Mouse (Mus musculus): Measurements from ENCODE around the gene Olfr521. TPM values are rescaled to one million over a fixed set of nuclear protein-coding genes. Genes with fewer than 3 reads are reported as not detected.
"Not testable (repeated sequence)": the region's sequence is repeated elsewhere in the genome, so short reads cannot be mapped to it uniquely, and the experiment has no call there.

The Olfr521 gene
- polyA plus RNA-seq, 1 experiment from 2014 or later: not detected

- no peak overlapping the region for H3K9ac ChIP-seq
These were observed 25.3 kb downstream of the Olfr521 start for GRCm38 (mm10) chr7:99788563-99788962.

DNA sequence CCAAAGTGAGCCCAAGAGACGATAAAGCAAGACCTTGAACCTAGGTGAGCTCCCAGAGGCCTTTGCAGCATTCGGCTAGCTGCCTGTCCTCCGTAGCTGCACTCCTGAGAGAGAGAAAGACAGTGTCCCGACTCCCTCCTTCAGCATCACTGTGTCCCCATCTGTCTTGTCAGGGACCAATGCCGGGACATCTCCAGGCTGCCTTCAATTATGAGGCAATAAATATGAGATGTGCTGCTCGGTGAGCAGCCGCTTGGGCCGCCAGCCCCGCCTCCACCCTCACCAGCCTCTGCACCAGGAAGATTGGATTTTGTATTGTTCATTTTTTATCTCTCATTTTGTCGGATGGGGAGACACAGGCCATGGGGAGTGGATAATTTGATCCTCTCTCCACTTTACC, 27.5 kb downstream of the Olfr521 start:
- H3K9ac ChIP-seq: no peak overlapping the region
- H3K4me2 ChIP-seq: no peak overlapping the region
- H3K9me3 ChIP-seq (replicated peaks): no peaks in the 10 kb centered on the region
- DNase-seq (no peak), ATAC-seq (ENCODE audit: low read depth) (no peak)
- 70% methylated on average over 10 of the region's 10 CpGs for WGBS (ENCODE audit: insufficient replicate concordance)
- peaks cover 7% of the 10 kb centered on the region for H3K4me1 ChIP-seq (replicated peaks)
- H3K27ac ChIP-seq: no peak overlapping the region
- H3K4me3 ChIP-seq (replicated peaks): no peak overlapping the region
- no peaks in the 10 kb centered on the region for H3K36me3 ChIP-seq
- H3K27me3 ChIP-seq: peaks cover 8% of the 10 kb centered on the region

More at GRCm38 (mm10) chr7:99788563-99788962, 25.3 kb downstream of the Olfr521 start:
- WGBS (ENCODE audit: insufficient replicate concordance): 58% methylated on average over 5 of the region's 5 CpGs
- Histone ChIP-seq H3K4me2 (no peak overlapping the region), H3K27me3 (no peaks in the 10 kb centered on the region), H3K4me3 (replicated peaks) (no peak overlapping the region), H3K9me3 (replicated peaks) (no peaks in the 10 kb centered on the region), H3K27ac (no peak overlapping the region), H3K36me3 (no peaks in the 10 kb centered on the region), H3K4me1 (replicated peaks) (no peaks in the 10 kb centered on the region)
- no peak for ATAC-seq (ENCODE audit: low read depth)
- DNase-seq: no peak

GRCm38 (mm10) chr7:99794096-99794495, 30.8 kb downstream of the Olfr521 start:
- Histone ChIP-seq H3K27me3 (peaks cover 28% of the 10 kb centered on the region), H3K9ac (no peak overlapping the region), H3K9me3 (replicated peaks) (no peaks in the 10 kb centered on the region), H3K36me3 (no peaks in the 10 kb centered on the region), H3K4me3 (replicated peaks) (no peak overlapping the region), H3K4me2 (no peak overlapping the region), H3K27ac (no peak overlapping the region), H3K4me1 (replicated peaks) (peaks cover 18% of the 10 kb centered on the region)
- WGBS (ENCODE audit: insufficient replicate concordance): 54% methylated on average over 2 of the region's 2 CpGs
- ATAC-seq (ENCODE audit: low read depth) (no peak), DNase-seq (no peak)

DNA sequence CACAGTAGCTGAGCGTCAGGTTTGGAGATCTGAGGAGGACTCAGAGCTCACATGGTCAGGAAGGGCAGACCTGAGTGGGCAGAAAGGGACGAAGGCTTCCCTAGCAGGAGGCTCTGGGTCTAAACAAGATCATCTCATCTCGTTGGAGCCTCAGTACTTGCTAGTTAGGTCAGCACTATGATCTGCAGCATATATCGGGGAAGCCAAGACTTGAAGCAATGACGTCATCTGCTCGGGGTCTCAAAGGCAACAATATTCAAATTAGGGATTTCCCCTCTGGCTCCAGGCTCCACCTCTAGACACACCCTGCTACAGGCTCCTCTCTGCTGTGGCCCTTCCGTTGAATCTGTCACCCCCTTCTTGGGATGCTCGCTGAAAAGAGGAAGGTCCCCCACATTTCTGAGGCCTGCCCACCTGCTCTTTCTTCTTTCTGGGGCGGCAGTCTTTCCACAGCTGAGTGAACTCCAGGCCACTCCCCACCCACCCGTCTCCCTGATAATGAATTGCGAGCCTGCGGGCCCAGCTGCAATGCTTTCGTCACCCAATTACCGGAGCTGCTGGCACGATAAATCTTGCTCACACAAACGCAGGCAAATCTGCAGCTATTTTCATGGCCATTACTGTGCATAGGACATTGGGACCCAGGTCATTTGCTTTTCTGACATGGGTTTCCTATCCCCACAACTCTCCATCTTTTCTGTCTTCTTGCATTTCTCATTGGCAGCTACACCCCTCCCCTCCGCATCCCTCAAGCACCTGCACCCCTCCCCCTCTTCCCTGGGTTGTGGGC, 32.1 kb downstream of the Olfr521 start:
- no peak overlapping the region for H3K9ac ChIP-seq
- DNase-seq (no peak), ATAC-seq (ENCODE audit: low read depth) (no peak)
- 17% methylated on average over 17 of the region's 17 CpGs for WGBS (ENCODE audit: insufficient replicate concordance)
- H3K27ac ChIP-seq: no peak overlapping the region
- no peak overlapping the region for H3K4me2 ChIP-seq
- no peaks in the 10 kb centered on the region for H3K36me3 ChIP-seq
- H3K9me3 ChIP-seq (replicated peaks): no peaks in the 10 kb centered on the region
- H3K4me3 ChIP-seq (replicated peaks): no peak overlapping the region
- peaks cover 30% of the 10 kb centered on the region for H3K4me1 ChIP-seq (replicated peaks)
- peaks cover 29% of the 10 kb centered on the region for H3K27me3 ChIP-seq

DNA sequence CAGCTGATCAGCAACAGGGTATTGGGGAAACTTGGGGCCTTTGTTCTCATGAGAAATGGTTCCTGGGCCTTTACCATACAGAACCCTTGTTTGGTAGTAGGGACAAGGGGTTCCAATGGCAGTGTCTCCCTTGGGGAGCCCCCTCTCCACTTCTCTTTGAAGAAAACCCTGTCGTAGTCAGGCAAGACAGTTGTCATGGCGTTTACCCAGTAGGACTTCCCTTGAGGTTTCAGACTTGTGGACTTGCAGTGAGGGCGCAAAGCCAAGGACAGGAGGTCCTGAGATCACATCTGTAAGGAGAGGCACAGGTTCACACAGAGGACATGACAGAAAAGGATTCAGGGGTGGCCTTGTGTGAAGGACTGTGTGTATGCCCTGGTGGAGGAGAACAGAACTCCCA, 33.2 kb downstream of the Olfr521 start:
- ATAC-seq (ENCODE audit: low read depth) (no peak), DNase-seq (no peak)
- no peaks in the 10 kb centered on the region for H3K36me3 ChIP-seq
- peaks cover 35% of the 10 kb centered on the region for H3K4me1 ChIP-seq (replicated peaks)
- peaks cover 36% of the 10 kb centered on the region for H3K27me3 ChIP-seq
- H3K9me3 ChIP-seq (replicated peaks): 0 out of 2 replicates have a peak, but pooled peaks cover under 1% of the 10 kb centered on the region
- no peak overlapping the region for H3K27ac ChIP-seq
- no peak overlapping the region for H3K4me2 ChIP-seq
- H3K4me3 ChIP-seq (replicated peaks): no peak overlapping the region
- no peak overlapping the region for H3K9ac ChIP-seq
- 55% methylated on average over 3 of the region's 3 CpGs for WGBS (ENCODE audit: insufficient replicate concordance)

GRCm38 (mm10) chr7:99797261-99797660, 34.0 kb downstream of the Olfr521 start:
- Histone ChIP-seq H3K27me3 (peaks cover 37% of the 10 kb centered on the region), H3K27ac (no peak overlapping the region), H3K4me2 (no peak overlapping the region)

GRCm38 (mm10) chr7:99797911-99798647, 34.8 kb downstream of the Olfr521 start:
- ATAC-seq (ENCODE audit: low read depth) (no peak), DNase-seq (peak; percentile 63)
- 29% methylated on average over 6 of the region's 6 CpGs for WGBS (ENCODE audit: insufficient replicate concordance)
- H3K4me1 ChIP-seq (replicated peaks): peaks cover 46% of the 10 kb centered on the region
- H3K27ac ChIP-seq: 0 out of 2 replicates have a peak overlapping the region, but pooled peaks have one; percentile 62
- 0 out of 2 replicates have a peak, but pooled peaks cover 9% of the 10 kb centered on the region for H3K9me3 ChIP-seq (replicated peaks)
- no peak overlapping the region for H3K4me2 ChIP-seq
- H3K36me3 ChIP-seq: no peaks in the 10 kb centered on the region
- no peak overlapping the region for H3K9ac ChIP-seq
- H3K4me3 ChIP-seq (replicated peaks): no peak overlapping the region
- H3K27me3 ChIP-seq: peaks cover 37% of the 10 kb centered on the region

More at GRCm38 (mm10) chr7:99797261-99797660, 34.0 kb downstream of the Olfr521 start:
- 67% methylated on average over 3 of the region's 3 CpGs for WGBS (ENCODE audit: insufficient replicate concordance)
- H3K9ac ChIP-seq: no peak overlapping the region
- no peak for ATAC-seq (ENCODE audit: low read depth)
- no peaks in the 10 kb centered on the region for H3K36me3 ChIP-seq
- DNase-seq: no peak
- no peak overlapping the region for H3K4me3 ChIP-seq (replicated peaks)
- H3K9me3 ChIP-seq (replicated peaks): 0 out of 2 replicates have a peak, but pooled peaks cover 9% of the 10 kb centered on the region
- peaks cover 38% of the 10 kb centered on the region for H3K4me1 ChIP-seq (replicated peaks)

DNA sequence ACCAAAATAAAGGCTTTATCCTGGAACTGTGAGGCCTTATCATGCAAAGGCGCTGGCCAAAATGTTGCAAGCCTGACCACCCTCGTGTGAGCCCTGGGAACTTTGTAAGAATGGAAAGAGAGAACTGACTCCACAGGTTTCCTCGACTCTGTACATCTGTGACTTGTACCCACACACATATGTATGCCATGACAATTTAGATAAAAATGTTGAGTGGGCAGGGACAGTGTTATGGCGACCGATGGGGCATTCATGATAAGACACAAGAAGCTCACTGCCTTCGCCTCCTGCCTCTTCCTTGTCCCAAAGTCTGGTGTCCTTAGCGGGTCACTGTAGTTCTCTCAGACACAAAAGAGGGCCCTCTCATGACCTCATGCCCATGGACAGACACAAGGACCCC, 35.8 kb downstream of the Olfr521 start:
- peak overlapping the region; percentile 50 for H3K9ac ChIP-seq
- DNase-seq (no peak), ATAC-seq (ENCODE audit: low read depth) (peak; percentile 60)
- no peaks in the 10 kb centered on the region for H3K36me3 ChIP-seq
- peaks cover 55% of the 10 kb centered on the region for H3K4me1 ChIP-seq (replicated peaks)
- H3K4me2 ChIP-seq: peak overlapping the region; percentile 36
- peaks cover 37% of the 10 kb centered on the region for H3K27me3 ChIP-seq
- peak overlapping the region; percentile 62 for H3K27ac ChIP-seq
- H3K9me3 ChIP-seq (replicated peaks): 0 out of 2 replicates have a peak, but pooled peaks cover 9% of the 10 kb centered on the region
- no peak overlapping the region for H3K4me3 ChIP-seq (replicated peaks)
- WGBS (ENCODE audit: insufficient replicate concordance): 39% methylated on average over 7 of the region's 7 CpGs

DNA sequence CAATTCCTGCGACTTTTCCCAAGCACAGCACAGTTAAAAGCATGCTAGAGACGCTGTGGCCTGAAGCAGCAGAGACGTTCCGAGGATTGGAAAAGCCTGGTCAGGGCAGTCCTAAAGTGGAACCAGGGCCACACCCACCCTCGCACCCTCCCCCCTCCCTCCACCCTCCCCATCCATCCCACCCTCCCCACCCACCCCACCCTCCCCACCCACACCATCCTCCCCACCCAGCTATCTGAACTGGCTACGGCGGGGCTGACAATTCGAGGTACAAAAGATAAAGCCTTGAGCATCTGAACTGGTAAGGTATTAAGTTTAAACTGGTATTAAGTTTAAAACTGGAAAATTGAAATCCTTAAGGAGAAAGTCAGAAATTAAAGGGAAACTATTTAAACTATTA, 40.2 kb downstream of the Olfr521 start:
- peak overlapping the region; percentile 58 for H3K9ac ChIP-seq
- H3K4me3 ChIP-seq (replicated peaks): peak overlapping the region; percentile 35
- peaks cover 67% of the 10 kb centered on the region for H3K4me1 ChIP-seq (replicated peaks)
- peaks cover 8% of the 10 kb centered on the region; the same call in 1 of the 2 replicates for H3K27me3 ChIP-seq
- H3K9me3 ChIP-seq (replicated peaks): 0 out of 2 replicates have a peak, but pooled peaks cover 9% of the 10 kb centered on the region
- peak; percentile 42 for DNase-seq
- H3K27ac ChIP-seq: peak overlapping the region; percentile 91
- no peaks in the 10 kb centered on the region for H3K36me3 ChIP-seq
- H3K4me2 ChIP-seq: peak overlapping the region; percentile 65
- 28% methylated on average over 8 of the region's 8 CpGs for WGBS (ENCODE audit: insufficient replicate concordance)
- peak; percentile 88 for ATAC-seq (ENCODE audit: low read depth)

DNA sequence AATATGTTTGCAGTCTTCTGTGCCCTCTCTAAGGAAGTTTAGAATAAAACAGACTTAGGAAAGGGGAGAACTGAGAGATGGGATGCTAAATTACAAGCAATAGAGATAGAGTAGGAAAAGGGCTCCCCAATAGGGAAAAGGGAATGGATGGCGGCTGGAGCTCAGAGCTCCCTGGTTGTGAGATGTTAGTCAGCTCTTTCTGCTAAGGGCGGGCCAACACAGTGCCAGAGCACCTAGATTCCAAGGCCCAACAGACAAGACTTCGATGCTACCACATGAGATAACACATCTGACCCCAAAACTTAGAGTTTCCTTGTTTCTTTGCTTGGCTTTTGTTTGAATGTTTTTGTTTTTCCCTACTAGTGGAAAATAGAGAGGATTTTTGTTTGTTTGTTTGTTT, 40.7 kb downstream of the Olfr521 start:
- 45% methylated on average over 3 of the region's 3 CpGs for WGBS (ENCODE audit: insufficient replicate concordance)
- ATAC-seq (ENCODE audit: low read depth): peak; percentile 84
- H3K4me3 ChIP-seq (replicated peaks): peak overlapping the region; percentile 25; the same call in 1 of the 2 replicates

GRCm38 (mm10) chr7:99805340-99805739, 42.0 kb downstream of the Olfr521 start:
- peaks cover 8% of the 10 kb centered on the region; the same call in 1 of the 2 replicates for H3K27me3 ChIP-seq
- no peak overlapping the region for H3K4me3 ChIP-seq (replicated peaks)
- no peak overlapping the region for H3K9ac ChIP-seq
- H3K27ac ChIP-seq: peak overlapping the region; percentile 83; the same call in 1 of the 2 replicates
- WGBS (ENCODE audit: insufficient replicate concordance): 42% methylated on average over 1 of the region's 1 CpGs
- DNase-seq (no peak), ATAC-seq (ENCODE audit: low read depth) (no peak)
- H3K9me3 ChIP-seq (replicated peaks): 0 out of 2 replicates have a peak, but pooled peaks cover 9% of the 10 kb centered on the region
- H3K36me3 ChIP-seq: peaks cover 8% of the 10 kb centered on the region
- no peak overlapping the region for H3K4me2 ChIP-seq
- peaks cover 56% of the 10 kb centered on the region for H3K4me1 ChIP-seq (replicated peaks)

More for the DNA sequence above, 40.7 kb downstream of the Olfr521 start:
- Histone ChIP-seq H3K27ac (peak overlapping the region; percentile 91), H3K4me1 (replicated peaks) (peaks cover 66% of the 10 kb centered on the region), H3K9ac (peak overlapping the region; percentile 44; the same call in 1 of the 2 replicates), H3K4me2 (peak overlapping the region; percentile 65)
- H3K27me3 ChIP-seq; H3K9me3 ChIP-seq (replicated peaks); H3K36me3 ChIP-seq: not testable (repeated sequence)
- peak; percentile 48 for DNase-seq
